Mouse (Mus musculus): Measurements from ENCODE around the gene Dkc1.
A peak's percentile ranks its signal among the peaks of the same experiment; 100 is the strongest.
"Not testable (repeated sequence)": the region's sequence is repeated elsewhere in the genome, so short reads cannot be mapped to it uniquely, and the experiment has no call there.

Dkc1 gene

GRCm38 (mm10) chrX:75143124-75143555 is 47.5 kb downstream of the Dkc1 start:
- not testable (repeated sequence) for DNase-seq (ENCODE audit: low spot score)

GRCm38 (mm10) chrX:75148414-75148813 is 52.8 kb downstream of the Dkc1 start:
- no peak for DNase-seq (ENCODE audit: low spot score)

DNA sequence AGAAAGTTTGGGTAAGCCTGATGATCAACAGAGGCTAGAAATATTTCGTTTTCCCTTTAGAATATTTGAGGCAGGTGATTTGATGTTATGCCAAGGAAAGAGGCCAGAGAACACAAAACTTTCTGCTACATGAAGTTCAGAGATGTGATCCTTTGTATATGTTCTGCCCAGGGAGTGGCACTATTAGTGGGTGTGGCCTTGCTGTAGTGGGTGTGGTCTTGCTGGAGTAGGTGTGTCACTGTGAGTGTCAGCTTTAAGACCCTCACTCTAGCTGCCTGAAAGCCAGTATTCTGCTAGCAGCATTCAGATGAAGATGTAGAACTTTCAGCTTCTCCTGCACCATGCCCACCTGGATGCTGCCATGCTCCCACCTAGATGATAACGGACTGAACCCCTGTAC is 54.6 kb downstream of the Dkc1 start:
- no peak for DNase-seq (ENCODE audit: low spot score)

DNA sequence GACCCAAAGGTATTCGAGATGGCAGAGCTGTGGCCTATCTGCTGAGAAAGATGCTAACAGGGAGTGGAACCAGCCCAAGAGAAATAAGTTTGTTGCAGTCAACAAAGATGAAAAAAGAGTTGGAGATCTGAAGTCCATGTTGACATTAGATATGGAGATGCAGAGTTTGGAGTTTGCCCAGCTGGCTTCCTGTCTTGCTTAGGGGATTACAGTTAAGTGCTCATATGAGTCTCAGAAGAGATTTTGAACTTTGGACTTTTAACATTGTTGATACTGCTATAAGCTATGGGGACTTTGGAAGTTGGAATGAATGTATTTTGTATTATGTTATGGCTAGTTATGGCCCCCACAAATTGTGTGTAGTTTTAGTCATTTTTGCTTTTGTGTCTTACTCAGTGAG is 56.6 kb downstream of the Dkc1 start:
- DNase-seq (ENCODE audit: low spot score) = no peak

- DNase-seq (ENCODE audit: low spot score) = peak; percentile 24
Observed at GRCm38 (mm10) chrX:75155576-75156243, 60.1 kb downstream of the Dkc1 start.

Measured in lung, postnatal 25 days (tissue).